Mouse (Mus musculus): ENCODE results near the gene Kcnk16. TPM values are rescaled to one million over a fixed set of nuclear protein-coding genes. Genes with fewer than 3 reads are reported as not detected.

Kcnk16 gene
- total RNA-seq, 2 experiments from 2014 or later: not detected

DNA sequence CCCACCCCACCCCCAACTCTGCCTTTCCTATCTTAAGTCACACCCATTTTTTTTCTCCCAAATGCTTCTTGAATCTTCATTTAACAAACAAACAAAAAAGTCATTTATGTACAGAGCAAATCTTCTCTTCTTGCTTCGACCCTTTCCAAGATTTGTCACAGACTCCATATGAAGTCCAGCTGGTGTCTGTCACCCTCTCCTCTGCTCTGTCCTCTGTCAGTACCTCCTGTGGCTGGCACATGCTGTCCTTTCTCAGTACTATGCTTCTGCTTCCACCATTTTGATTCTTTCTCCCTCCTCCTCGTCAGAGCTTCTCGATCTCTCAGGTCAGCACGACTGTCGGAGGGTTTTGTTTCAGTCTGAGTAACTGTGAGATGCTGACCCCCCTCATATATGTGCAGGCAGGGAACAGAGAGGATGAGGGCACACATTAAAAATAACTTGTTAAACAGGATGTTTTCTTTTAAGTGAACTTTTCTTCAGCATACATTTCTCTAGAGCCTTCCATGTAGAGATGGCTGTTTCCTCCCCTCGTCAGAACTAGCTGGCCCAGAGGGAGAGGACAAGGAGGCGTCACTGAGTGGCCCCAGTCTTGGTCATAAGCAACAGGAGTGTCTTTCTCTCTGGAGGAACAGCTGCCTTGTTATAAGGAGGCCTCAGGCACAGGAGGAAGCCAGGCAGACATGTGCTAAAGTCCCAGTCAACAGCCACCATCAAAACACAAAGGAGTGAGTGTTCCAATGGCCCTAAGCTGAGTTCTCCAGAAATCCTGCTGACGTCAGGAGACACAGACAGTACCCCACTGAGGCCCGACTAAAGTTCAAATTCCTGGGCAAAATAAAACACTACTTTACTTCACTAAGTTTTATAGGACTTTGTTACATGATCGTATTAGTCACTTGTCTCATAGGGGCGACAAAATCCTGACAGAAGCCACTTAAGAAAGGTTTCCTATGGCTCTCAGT, 35.7 kb downstream of the Kcnk16 start:
- ATAC-seq (ENCODE audit: poor library complexity, severe bottlenecking): no peak

DNA sequence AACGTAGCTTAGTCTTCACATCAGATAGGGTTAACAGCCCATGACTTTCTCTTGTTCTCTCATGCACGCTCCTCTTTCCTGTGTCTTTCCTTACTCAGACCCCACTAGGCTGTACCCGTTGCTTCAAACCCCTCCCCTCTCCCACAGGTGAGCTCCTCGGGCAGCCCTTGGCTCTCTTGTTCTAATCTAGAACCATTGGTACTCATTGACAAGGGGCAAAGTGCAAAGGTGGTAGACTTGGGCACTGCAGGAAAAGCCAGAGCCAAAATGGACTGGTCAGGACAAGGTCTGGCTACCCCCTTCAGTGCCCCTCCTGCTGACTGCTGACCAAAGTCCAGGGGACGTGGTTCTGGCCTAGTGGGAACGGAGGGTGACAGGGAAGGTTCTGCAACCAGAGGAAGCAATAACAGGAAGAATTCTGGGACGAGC, 38.9 kb downstream of the Kcnk16 start:
- ATAC-seq (ENCODE audit: poor library complexity, severe bottlenecking): no peak

DNA sequence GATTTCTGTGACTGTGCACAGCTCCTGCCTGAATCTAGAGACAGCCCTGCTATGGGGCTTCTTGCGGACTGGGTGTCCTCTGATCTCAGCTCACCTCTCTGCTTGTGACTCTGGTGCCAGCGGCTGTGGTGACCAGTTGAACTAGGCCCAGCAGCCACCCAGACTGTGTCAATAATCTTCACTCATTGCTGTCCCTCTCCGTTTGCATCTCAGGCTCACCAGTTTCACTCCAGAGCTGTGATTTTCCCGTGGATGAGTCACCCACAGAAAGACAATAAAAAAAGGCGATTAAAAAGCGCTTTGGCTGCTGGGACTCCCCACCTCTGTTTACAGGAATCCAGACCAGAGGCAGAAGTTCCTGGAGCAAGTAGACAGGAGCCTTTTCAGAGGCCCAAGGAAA, 39.6 kb downstream of the Kcnk16 start:
- ATAC-seq (ENCODE audit: poor library complexity, severe bottlenecking): no peak

DNA sequence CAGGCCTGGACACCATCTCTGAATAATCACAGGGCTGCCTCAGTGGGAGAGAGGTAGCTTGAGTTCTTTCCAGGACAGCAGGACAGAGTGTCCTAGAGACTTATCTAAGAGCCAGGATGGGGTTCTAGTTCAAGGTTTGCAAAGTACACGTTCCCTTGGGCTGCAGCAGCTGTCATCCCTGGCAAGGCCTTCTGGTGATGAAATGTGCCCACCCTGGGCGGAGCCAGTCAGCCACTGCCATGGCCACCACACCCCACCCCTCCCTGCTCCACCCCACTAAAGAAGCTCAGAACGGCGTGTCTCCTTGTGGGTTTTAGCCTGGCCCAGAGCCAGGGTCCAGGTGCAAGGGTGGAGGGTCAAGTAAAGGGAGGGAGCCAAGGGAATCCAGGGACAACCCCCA, 40.7 kb downstream of the Kcnk16 start:
- no peak for ATAC-seq (ENCODE audit: poor library complexity, severe bottlenecking)

DNA sequence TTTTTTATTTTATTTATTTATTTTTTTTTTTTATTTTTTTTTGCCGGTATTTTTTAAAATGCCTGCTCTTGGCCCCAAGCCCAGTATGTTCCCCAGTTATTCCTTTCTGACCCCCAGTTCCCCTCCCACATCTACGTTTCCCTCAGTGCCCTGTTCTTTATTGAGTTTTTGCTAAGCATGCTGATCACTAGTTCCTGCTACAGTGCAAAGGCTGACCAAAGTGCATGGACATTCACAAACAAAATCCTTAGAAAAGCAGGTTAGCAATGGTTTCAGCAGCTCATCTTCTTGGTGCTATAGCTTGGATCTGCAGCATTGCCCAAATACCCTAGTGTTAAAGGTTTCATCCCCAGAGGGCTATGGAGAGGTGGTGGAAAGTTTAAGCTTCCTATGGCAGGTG, 42.0 kb downstream of the Kcnk16 start:
- no peak for ATAC-seq (ENCODE audit: poor library complexity, severe bottlenecking)

DNA sequence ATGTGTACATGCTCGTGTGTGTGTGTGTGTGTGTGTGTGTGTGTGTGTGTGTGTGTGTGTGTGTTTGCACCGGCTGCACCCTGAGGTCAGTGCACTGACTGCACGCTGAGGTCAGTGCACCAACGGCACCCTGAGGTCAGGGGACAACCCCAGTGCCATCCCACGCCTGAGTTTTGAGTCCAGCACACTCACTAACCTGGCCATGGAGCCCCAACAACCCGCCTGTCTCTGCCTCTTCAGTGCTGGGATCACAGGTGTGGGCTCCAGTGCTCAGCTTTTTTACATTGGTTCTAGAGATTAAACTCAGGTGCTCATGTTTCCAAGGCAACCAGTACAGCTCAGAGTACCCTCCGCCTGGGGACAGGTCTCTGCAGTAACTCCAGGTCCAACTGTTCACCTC, 42.5 kb downstream of the Kcnk16 start:
- ATAC-seq (ENCODE audit: poor library complexity, severe bottlenecking): no peak

DNA sequence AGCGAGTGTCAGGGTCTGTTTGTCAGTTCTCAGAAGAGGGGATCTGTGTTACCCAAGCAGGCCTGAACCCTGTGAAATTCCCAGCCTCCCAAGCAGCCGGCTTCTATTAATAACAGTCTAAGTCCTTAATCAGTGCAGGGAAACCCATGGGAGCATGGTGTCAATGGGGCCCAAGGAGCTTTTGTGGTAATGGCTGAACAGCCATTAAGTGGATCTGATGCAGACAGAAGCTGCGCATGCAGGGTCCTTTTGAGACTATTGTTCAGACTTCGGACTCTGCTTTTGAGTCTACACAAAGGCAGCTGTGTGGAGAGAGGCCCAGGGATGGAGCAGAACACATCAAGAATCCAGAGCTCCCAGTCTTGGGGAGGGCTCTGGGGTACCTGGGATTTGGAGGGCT, 43.5 kb downstream of the Kcnk16 start:
- no peak for ATAC-seq (ENCODE audit: poor library complexity, severe bottlenecking)

DNA sequence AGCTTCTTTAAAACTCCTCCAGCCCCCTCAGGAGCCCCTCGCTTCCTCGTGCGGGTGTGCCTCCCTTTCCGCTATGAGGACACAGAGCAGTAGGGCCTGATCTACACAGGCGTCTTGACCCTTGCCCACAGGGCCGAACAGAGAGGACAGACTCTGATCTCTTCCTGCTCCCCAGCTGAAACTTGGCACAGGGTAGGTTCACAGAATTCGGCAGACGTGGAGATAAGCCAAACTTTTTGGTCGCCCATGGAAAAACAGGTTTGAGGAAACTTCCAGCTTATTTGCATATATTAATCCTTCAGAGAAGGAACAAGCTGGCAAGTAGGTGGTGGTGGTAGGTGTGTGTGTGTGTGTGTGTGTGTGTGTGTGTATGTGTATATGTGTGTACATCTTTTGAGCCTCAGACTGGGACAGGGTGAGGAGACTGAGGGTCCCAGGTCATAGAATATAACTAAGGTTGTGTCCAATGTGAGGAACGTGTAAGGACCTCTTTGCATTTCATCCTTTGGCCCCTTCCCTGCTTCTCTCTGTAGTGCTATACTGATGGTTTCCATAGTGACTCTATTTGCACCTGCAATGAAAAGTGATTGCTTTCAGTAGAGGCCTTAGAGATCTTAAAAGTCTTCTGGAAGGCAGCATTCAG, 44.3 kb downstream of the Kcnk16 start:
- ATAC-seq (ENCODE audit: poor library complexity, severe bottlenecking): no peak

DNA sequence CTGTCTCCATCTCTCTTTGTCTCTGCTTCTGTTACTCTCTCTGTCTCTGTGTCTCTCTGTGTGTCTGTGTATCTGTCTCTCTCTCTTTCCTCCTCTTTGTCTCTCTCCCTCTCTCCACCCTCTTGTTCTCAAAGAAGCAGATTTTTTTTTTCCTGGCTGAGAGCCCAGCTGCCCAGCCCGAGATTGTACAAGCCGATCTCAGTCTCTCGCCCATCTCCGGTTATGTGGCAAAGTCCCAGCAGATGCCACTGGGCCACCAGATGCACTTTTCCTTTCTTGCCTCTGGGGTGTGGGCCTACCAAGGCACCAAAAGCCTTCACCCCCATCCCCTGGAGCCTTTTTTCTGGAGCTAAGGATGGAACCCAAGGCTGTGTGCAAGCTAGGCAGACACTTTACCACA, 44.8 kb downstream of the Kcnk16 start:
- no peak for ATAC-seq (ENCODE audit: poor library complexity, severe bottlenecking)

DNA sequence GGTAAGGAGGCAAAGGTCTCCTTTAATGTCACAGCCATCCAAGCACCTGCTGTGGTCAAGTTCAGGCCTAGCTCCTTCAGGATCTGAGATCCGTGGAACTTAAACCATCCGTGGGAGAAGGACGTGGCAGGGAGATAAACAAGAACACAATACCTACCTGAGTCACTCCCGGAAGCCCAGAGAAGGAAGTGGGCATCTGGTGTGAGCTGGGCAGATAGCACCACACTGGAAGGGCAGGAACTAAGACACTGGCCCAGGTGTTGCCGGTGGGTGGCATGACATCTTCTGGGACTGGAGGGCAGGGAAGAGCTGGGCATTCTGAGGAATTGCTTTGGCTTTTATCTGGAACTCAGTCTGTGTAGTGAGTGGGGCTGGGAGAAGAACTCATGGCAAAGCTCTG, 45.7 kb downstream of the Kcnk16 start:
- no peak for ATAC-seq (ENCODE audit: poor library complexity, severe bottlenecking)

DNA sequence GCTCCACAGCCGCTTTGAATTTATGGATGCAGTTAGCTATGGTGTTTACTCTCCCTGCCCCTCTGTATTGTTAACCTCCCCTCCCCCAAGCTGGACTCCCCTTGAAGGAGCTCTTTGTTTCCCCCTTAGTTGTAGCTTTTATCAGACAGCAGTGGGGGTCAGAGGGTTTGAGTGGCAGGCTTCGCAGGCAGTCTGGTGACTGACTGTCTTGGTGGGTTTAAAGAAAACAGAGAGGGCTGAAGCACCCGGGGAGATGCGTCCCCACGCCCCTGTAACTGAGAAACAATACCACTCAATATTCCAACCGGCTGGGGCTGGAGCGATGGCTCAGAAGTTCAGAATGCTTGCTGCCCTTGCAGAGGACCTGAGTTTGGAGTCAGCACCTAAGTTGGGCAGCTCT, 47.9 kb downstream of the Kcnk16 start:
- no peak for ATAC-seq (ENCODE audit: poor library complexity, severe bottlenecking)

DNA sequence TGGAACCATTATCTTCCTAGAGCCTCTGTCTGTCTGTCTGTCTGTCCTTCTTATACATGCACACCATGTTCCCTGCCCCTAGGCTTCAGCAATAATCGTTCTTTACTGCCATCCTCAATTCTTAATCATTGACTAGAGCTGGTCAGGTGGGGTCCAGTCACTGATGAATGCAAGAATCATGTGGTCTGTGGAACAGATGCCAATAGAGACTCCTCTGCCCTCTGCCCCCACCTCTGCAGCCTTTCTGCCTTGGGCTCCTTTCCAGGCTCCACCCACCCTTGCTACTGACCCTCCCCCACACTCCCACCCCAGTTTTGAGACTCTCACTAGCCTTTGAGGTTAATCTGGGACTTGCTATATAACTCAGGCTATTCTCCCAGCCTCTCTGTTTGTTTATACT, 49.1 kb downstream of the Kcnk16 start:
- no peak for ATAC-seq (ENCODE audit: poor library complexity, severe bottlenecking)

DNA sequence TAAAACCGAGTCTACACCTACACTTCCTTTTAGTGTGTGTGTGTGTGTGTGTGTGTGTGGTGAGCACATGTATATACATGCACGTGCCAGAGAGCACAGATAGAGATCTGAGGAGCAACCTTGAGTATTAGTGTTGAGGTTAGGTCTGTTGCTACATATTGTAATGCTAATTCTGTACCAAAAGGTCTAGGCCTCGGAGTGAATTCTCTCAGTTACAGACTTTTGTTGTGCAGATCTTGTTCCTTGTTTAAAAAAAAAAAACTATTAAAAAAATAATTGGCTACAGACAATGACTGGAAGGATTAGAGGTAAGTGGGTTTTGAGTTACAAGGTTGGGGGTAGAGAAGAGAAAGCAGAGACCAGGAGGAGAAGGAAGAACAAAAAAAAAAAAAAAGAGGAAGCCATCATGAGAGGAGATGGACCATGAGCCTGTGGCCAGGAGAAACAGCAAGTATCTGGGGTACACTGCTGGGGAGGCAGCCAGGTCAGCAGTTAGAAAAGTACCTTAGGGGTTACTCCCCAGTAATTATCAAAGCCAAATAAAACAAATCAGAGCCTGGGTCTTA, 51.6 kb downstream of the Kcnk16 start:
- no peak for ATAC-seq (ENCODE audit: poor library complexity, severe bottlenecking)

DNA sequence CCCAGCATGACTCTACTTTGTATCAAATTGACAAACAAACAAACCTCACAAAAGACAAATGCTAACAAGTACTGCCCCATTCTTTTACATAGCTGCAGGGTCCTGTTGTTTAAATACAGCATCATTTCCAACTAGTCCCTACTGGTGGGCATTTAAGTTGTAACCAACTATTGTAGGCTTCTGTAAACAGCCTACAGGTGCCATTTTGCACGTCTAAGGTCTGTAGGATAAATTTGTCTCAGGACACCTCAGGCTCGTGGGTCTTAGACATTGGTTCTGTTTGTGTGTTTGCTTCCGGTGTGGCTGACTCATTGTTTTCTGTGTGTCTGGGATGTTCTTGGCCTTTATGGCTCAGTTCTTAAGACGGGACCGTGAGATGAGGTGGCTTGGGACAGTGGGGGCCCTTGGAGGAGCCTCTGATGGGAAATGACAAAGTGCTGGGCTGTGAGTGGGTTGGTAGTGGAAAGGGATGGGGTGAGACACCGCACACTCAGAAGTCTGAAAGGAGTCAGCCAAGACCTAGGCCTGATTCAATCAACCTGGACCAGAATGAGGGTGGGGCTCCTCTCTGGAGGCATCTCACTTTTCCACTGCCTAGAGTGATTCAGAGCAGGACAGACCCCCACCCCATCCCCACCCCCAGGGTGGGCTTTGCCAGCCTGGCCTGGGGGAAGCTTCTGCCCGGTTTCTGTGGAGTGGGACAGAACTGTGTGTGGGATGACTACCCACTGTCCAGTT, 52.3 kb downstream of the Kcnk16 start:
- no peak for ATAC-seq (ENCODE audit: poor library complexity, severe bottlenecking)

DNA sequence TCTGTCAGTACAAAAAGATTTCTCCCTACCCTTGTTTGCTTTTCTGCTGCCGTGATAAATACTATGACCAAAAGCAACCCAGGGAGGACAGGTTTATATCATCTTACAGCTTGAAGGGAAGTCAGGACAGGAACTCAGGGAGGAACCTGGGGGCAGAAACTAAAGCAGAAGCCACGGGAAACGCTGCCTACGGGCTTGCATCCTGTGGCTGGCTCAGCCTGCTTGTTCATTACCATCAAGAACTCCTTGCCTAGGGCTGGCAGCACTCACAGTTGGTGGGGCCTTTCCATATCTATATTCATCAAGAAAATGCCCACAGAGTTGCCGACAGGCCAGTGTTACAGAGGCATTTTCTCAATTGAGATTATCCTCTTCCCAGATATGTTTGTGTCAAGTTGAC, 53.2 kb downstream of the Kcnk16 start:
- no peak for ATAC-seq (ENCODE audit: poor library complexity, severe bottlenecking)

DNA sequence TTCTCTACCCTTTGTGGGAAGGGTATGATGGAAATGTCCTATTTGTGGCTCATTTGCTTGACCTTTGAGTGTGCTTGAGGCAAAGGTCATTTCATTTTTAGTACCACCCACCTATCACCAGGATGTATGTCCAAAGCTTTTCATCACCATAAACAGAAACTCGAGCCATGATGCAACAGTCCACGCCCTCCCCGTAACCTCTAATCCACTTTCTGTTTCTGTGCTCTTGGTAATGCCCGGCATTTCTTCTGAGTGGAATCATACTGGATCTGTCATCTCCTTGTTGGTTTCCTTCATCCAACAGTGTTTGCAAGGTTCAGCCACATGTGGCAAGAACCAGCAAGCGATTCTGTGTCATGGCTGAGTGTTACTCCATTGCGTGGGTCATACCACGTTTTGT, 54.9 kb downstream of the Kcnk16 start:
- no peak for ATAC-seq (ENCODE audit: poor library complexity, severe bottlenecking)

DNA sequence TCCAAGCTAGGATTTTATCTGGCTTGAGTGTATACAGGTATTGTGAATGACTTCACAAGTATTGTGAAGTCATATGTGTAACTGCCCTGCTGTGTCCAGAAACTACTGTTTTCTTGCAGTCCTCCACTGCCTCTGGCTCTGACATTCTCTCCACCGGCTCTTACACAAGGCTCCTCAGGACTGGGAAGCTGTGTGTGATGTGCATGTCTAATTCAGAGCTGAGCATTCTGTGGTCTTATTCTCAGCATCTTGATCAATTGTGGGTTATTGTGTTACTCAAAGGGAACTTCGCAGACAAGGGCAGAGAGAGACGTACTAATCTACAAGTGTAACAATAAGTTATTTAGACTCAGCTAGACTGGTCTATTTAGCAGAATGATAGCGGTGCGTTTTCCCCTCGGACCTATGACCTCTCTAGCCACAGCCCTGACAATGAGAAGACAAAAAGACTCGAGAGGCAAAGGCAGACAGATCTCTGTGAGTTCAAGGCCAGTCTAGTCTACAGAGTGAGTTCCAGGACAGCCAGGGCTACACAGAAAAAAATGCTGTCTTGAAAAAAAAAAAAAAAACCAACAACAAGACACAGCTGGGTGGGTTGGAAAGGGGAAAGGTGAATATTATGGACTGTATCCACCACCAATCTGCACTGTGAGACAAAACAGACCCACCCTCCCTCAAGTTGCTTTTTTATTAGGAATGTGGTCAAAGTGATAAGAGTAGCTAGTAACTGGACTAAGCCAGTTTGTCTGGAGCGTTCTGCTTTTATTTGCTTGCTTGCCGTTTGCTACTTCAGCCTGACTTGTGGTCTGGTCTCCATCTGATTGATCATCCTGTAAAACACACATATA, 57.0 kb downstream of the Kcnk16 start:
- no peak for ATAC-seq (ENCODE audit: poor library complexity, severe bottlenecking)

All from megakaryocyte, adult 5-6 weeks (primary cell).